Mouse (Mus musculus) G1E (cell line): ENCODE data around the gene Stag1.

ENCODE experiments used
- CTCF ChIP-seq: IDR thresholded peaks from 2 replicates; pipeline ENCODE4 v1.5.1; 2012; ENCODE audit warnings: low read depth, low read length, inconsistent platforms, mixed read lengths
- GATA1 ChIP-seq: IDR thresholded peaks from 2 replicates; pipeline ENCODE4 v1.6.1; 2012; ENCODE audit warnings: borderline replicate concordance, low read length, inconsistent platforms, mixed read lengths
- POLR2AphosphoS5 ChIP-seq: IDR thresholded peaks from 2 replicates; pipeline ENCODE4 v1.6.1; 2012; ENCODE audit warnings: low read depth, low read length, inconsistent platforms; ENCODE audit not compliant: insufficient replicate concordance
- TAL1 ChIP-seq: conservative IDR thresholded peaks from 2 replicates; pipeline ENCODE4 v1.6.1; 2012; ENCODE audit warnings: low read depth, low read length, inconsistent platforms, mixed read lengths

DNA sequence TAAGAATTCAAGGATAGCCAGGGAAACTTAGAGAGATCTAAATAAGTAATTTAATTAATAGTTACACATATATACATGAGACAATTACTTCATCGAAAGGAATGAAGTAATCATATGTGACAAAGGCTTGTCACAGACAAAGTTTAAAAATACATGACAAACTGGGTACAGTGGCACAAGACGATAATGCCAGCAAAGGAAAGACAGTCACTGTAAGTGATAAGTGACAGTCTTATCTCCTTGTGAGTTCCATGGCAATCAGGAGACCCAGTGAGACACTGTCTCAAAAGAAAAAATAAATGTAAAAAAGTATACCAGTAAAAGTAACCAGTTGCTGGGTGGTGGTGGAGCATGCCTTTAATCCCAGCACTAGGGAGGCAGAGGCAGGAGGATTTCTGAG, 399.5 kb downstream of the Stag1 start:
- no peak for TF ChIP-seq GATA1
- TF ChIP-seq CTCF: no peak
- TF ChIP-seq TAL1: no peak
- no peak for TF ChIP-seq POLR2AphosphoS5
